Mouse (Mus musculus) layer of hippocampus, adult 8-10 months (tissue): ENCODE results near the gene Pbrm1. TPM values are rescaled to one million over a fixed set of nuclear protein-coding genes. Genes with fewer than 3 reads are reported as not detected.
A peak's percentile ranks its signal among the peaks of the same experiment; 100 is the strongest.

Source experiments
- DNase-seq, 2 experiments: peaks; one replicate each; pipeline ENCODE4 v3.0.0; 2022; ENCODE audit warnings: low spot score in 2 of 2
- total RNA-seq, 4 experiments: library from RNA; stranded (reverse); gene quantifications; 2 replicates each; pipeline ENCODE4 v1.2.4; 2022

Pbrm1 gene
- total RNA-seq, 4 experiments from 2014 or later = 51.8 to 69.0 (median 60.3) TPM

DNA sequence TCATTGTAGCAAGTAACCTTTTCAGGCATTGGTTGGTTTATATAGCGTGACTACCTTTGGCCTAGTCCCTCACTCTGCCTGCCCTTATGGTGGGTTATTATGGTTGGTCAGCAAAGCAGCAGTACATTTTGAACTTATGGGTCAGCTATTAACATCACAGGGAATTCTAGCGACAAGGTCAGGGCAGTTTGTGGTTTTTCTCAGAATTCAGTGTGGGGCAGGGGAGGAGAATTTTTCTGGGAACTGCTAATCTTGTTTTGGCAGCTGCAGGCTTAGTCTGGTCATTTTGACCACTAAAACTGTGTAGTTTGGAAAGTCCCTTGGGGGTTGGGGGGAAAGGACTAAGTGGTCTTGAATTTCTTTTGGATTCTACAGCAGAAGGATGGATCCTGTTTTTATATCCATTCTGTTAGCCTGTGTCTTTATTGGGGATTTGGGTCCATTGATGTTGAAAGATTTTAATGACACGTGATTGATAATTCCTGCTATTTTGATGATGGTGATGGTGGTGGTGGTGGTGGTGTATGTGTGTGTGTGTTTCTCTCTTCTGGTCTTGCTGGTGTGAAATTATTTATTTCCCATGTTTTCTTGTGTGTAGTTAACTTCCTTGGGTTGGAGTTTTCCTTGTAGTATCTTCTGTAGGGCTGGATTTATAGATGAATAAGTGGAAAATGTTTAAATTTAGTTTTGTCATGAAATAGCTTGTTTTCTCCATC lies 60.5 kb downstream of the Pbrm1 start:
- DNase-seq = no peak

DNA sequence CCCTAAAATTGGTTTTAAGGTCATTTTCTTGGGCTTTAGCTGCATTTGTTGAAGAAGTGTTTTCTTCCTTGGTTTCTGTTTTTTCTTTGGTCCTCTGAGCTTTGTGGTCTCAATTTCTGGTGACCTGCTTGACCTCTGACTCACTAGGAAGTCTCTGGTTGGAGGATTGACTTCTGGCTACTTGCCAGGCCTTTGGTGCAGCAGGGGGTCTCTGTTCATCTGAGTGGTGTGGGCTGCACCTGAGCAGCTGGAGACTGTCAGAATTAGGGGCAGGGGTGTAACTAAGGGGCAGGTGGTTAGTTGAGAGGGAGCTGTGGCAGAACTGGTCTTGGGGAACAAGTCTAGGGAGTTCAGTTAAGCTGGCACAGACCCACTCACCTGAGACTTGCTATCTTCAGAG lies 62.2 kb downstream of the Pbrm1 start:
- DNase-seq = no peak

DNA sequence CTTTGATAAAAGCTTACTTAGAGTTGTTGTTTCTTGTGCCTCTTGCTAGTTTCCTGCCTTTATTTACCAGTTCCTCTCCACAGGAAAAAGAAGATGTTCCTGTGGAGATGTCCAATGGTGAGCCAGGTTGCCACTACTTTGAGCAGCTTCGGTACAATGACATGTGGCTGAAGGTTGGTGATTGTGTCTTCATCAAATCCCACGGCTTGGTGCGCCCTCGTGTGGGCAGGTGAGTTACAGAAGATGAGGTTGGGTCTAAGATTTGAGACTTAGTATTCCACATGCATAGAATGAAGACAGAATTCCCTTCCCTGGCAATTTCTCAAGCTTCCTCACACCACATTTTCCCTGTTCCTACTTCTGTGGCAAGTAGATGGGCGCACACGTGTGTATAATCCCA lies 68.5 kb downstream of the Pbrm1 start:
- DNase-seq = no peak

DNA sequence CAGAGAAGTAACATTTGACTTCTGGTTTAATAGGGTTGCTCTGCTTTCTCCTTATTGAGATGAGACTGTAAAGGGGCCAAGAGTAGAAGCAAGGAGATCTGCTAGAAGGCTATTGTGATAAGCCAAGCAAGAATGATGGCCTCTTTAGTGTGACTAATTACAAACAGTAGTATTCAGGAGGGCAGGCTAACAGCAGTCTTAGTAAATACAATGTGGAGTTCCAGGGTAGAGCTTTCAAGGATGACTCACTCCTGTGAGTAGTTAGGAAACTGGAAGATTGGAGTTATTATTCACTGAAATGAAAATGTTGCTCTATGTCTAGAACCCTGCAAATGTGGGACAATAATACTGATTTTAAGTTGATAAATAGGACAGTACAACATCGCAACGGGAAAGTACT lies 69.6 kb downstream of the Pbrm1 start:
- no peak for DNase-seq

DNA sequence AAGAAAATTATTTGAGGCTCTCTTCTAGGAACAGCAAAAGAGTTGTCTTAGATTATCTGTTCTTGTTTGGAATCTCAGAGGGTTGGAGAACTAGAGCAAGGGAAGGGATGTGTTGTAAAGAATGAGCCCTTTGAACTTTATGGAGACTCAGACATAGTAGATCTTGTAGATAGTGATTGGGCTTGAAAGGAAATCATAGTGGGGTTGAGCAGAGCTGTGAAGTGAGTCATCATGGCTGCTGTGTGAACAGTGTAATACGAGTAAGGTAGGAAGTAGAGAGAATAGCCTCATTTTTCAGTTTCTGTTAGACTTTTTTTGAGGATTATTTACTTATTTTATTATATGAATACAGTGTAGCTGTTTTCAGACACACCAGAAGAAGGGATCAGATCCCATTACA lies 71.0 kb downstream of the Pbrm1 start:
- no peak for DNase-seq

DNA sequence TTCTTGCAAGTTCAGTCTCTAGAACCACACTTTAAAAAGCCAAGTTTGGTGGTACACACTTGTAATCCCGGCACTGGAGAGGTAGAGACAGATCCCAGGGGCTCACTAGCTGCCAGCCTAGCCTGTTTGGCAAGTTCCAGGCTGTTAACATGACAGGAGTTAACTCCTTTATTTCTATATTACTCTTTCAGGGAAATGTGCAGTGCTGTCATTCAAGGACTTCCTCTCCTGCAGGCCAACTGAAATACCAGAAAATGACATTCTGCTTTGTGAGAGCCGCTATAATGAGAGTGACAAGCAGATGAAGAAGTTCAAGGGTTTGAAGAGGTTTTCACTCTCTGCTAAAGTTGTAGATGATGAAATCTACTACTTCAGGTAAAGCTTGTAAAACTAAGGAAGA lies 86.2 kb downstream of the Pbrm1 start:
- no peak for DNase-seq

GRCm38 (mm10) chr14:31110613-31111012 lies 91.7 kb downstream of the Pbrm1 start:
- DNase-seq = no peak

GRCm38 (mm10) chr14:31112187-31112586 lies 93.2 kb downstream of the Pbrm1 start:
- no peak for DNase-seq

- DNase-seq = no peak
Observed at GRCm38 (mm10) chr14:31114011-31114410, 95.1 kb downstream of the Pbrm1 start.

- no peak for DNase-seq
Observed at GRCm38 (mm10) chr14:31115522-31115921, 96.6 kb downstream of the Pbrm1 start.

DNA sequence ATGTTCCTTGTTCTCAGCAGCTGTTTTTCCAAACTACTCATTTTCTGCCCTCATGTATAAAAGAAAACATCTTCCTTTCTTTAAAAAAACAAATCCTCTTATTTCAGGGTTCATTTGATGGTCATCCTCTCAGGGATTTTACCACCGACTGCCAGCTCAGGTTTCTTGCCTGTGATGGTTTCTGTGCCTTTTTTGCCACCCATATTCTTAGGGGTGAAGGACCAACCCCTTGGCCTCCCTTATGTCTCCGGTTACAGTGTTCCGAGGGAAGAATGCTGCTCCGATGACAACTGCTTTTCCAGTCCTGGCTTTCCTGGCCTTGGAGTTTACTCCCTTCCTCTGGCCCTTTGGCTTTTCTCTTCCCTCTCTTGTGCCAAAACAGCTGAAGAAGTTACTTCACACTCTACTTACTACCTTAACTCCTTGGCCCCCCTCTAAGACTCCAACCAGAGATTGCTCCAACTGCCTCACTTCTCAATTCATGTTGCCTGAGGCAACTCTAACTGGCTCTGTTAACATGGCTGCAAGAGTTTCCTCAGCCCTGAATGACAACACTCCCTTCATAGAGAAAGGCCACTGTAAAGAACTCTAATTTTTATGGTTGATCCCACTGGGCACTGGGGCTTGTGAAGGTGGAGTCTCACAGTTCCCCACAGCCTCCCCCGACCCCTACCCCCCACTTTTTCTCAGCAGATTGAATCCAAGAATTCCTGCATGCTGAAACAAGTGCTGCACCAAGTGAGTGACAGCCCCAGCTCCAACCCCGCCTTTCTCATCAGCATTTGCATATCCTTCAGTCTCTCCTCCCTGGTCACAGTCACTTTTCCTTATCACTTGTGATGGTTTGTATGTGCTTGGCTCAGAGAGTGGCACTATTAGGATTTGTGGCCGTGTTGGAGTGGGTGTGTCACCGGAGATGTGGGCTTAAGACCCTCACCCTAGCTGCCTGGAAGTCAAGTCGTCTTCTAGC lies 106.5 kb downstream of the Pbrm1 start:
- no peak for DNase-seq

DNA sequence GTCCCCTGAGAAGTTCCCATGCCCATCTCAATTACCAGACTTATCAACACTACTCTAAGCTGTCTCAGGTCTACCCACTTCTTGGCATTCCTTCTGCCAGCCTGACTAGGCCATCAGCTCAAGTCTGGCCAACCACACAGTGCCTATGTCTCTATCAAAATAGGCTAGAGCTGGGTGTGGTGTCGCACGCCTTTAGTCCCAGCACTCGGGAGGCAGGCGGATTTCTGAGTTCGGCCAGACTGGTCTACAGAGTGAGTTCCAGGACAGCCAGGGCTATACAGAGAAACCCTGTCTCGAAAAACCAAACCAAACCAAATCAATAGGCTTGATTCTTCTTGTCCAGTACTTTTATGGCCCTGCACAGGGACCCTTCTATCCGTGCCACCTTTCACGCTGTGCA lies 107.9 kb downstream of the Pbrm1 start:
- DNase-seq = no peak

DNA sequence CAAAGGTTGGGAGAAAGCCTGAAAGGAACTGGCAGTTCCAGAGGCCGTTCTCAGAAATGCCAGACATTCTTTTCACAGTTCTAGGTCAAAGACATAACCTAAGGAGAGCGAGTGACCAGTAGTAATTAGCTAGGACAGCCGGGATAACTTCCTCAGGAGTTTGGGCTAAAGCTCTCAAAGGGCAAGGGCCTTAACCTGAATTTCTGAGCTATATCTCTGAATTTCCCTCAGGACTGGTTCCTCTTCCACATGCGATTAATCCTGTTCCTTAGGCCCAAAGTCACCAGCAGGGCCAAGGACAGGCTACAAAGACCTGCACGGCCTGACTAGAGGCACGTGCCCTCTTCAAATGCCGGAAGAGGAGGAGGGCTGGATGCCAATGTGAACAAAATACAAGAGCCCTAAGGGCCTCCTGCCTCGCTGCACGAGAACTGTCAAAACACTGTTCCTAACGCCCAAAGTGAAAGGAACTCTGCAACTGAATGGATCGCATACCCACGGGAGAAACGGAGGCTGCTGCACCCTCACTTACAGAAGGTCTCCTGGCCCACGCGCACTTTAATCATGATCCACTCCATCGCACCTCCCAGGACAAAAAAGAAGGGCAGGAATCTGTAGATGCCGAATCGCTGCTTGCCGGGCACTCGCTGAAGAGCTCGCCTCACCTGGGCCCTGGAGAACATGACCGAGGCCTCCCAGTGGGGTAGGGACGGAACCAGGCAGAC lies 109.3 kb downstream of the Pbrm1 start:
- no peak for DNase-seq

GRCm38 (mm10) chr14:31128826-31129219 lies 109.9 kb downstream of the Pbrm1 start, which contains the start of gene Smim4:
Smim4 (minus strand) TSS chr14:31128956.
- peak; percentile 96 for DNase-seq

- DNase-seq = no peak
Observed at GRCm38 (mm10) chr14:31129326-31130235, 110.6 kb downstream of the Pbrm1 start.

- DNase-seq = no peak
Observed at GRCm38 (mm10) chr14:31130236-31131220, 111.6 kb downstream of the Pbrm1 start, which contains the start of gene Nt5dc2. Nt5dc2 (plus strand) TSS chr14:31131053.

DNA sequence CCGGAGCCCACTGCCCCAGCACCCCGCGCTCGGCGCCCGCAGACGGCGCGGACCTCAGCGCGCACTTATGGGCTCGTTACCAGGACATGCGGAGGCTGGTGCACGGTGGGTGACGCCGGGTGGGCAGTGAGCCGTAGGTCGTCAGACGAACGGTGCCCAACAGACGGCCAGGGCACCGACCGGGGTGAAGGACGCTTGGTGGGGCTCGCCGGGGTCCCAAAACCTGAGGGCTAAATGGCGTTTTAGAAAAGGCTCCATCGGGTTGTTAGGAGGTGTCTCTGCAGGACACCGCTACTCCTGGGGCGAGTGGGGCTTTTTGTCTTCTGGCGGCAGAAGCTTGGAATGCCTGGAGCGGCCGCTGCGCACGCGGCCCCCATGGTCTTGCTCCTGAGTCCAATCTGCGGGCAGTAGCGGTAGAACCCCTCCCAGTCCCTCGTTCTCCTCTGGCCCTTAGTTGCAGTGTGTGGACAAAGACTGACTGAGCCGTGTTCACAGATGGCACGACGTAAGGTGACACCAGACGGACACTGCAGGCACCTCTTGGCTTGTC lies 112.4 kb downstream of the Pbrm1 start:
- no peak for DNase-seq

DNA sequence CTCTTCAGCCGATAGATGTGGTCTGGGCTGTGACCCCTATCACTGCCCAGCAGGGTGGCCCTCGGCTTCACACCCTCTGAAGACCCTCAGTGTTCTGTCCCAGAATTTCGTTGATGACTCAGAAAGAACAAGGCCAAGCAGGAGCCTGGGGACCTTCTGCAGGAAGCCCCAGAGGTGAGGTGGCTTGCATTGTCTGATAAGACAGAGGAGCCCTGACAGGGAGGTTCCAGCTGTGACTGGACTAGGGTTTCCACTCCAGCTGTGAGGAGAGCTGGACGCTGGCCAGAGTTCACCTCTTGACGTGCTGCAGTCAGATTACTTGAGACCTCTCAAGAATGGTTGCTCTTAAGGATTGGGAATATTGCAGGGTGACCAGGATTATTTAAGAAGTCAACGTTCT lies 113.1 kb downstream of the Pbrm1 start:
- no peak for DNase-seq

DNA sequence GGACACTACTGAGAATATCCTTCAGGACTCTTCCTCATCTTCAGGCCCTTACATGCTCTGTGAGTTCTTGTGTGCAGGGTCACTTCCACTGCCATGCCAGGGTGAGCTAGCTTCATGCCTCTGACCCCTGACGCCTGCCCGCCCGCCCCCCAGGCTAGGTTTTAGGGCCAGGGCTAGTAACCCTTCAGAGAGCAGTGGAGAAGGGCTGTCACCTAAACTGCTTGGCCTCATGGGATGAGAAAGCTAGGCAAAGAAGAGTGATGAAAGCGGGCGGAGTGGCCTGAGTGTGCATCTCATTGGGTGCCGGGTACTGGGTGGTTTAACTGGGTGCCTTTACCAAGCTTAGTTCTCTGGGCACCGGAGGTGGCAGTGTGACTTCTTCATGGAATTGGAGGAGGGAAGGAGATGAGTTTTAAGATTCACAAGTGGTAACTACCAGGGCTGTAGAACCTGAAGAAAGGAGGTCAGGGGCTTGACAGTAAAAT lies 113.6 kb downstream of the Pbrm1 start:
- no peak for DNase-seq
